Mouse (Mus musculus): ENCODE measurements around the gene Tmem98.

DNA sequence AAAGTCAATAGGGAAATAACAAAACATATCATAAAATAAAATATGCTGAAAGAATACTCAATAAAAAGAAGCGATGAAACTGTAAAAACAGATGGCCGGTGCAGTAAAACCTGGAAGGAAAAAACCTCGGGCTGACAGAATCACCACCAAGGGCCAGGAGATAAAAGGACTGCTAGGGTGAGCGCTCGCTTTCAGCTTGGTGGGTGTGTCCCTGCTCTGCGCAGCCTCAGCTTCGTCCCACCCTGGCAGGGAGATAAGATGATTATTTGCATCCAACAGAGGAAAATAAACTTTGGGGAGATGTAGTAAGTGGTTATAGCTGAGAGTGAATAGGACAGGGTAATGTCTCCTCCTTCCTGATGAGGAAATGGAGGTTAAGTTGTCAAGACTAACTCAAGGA lies 44.9 kb downstream of the Tmem98 start:
- no peak for TF ChIP-seq POLR2A (IDR thresholded peaks at IDR 0.05; ENCODE audit: low read depth, low read length)
- no peak for TF ChIP-seq SMC3 (IDR thresholded peaks at IDR 0.05; ENCODE audit: low read depth, low read length)
